Mouse (Mus musculus) myocyte (in vitro differentiated cells): ENCODE measurements around the gene Rita1.

Experiments
- MYOG ChIP-seq, 3 experiments: IDR thresholded peaks; one replicate each; pipeline ENCODE4 v1.6.1; 2011; ENCODE audit warnings: control low read depth in 2 of 3, low read depth in 2 of 3, mild to moderate bottlenecking in 2 of 3; ENCODE audit not compliant: insufficient read length in 2 of 3, control insufficient read depth in 1 of 3, insufficient read depth in 1 of 3
- POLR2A ChIP-seq: IDR thresholded peaks from one replicate; pipeline ENCODE4 v1.6.1; 2011; ENCODE audit warnings: low read depth, mild to moderate bottlenecking, control low read depth, moderate library complexity; ENCODE audit not compliant: insufficient read length
- USF1 ChIP-seq: IDR thresholded peaks from one replicate; pipeline ENCODE4 v1.6.1; 2011; ENCODE audit warnings: low read depth, mild to moderate bottlenecking, control low read depth, moderate library complexity

DNA sequence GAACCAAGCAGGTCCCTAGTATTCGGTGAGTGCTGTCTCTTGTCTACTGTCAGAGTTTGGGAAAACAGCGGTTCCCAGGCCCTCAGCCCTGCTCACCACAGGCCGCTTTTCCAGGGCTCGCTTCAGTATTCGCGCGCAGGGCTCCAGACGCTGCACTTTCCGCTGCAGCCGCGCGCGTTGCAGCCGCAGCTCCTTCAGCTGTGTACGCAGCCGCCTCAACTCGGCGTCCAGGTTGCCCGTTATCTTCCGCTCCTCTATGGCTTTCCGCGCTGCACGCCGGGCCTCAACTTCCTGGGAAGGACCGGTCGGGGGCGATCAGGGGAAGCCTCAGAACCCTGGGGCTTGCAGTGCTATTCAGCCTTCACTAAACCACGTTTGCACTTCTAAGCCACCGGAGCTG is 18.7 kb upstream of the Rita1 start:
- TF ChIP-seq POLR2A (no peak), MYOG (IDR thresholded peaks at IDR 0.05; ENCODE audit: control insufficient read depth in 1 of 3, insufficient read depth in 1 of 3, insufficient read length in 2 of 3, low read depth in 2 of 3) (no peak), USF1 (no peak)
